Mouse (Mus musculus) ES-Bruce4 (cell line): ENCODE measurements around the gene Zfp109. TPM values are rescaled to one million over a fixed set of nuclear protein-coding genes. Genes with fewer than 3 reads are reported as not detected.

Source experiments
- H3K27ac ChIP-seq: 2 replicates; pipeline ENCODE4 v1.5.1; 2012; ENCODE audit warnings: low read length, inconsistent platforms; ENCODE audit not compliant: insufficient read depth
- H3K27me3 ChIP-seq: 2 replicates; pipeline ENCODE4 v1.6.1; 2012; ENCODE audit warnings: mild to moderate bottlenecking, low read length, inconsistent platforms; ENCODE audit not compliant: control insufficient read depth, poor library complexity, insufficient read depth, severe bottlenecking
- H3K36me3 ChIP-seq: 2 replicates; pipeline ENCODE4 v1.6.1; 2012; ENCODE audit warnings: inconsistent platforms, mild to moderate bottlenecking, low read length, moderate library complexity; ENCODE audit not compliant: control insufficient read depth, poor library complexity, insufficient read depth, severe bottlenecking
- H3K4me1 ChIP-seq: one replicate; pipeline ENCODE4 v1.8.1; 2011; ENCODE audit warnings: low read length; ENCODE audit not compliant: control insufficient read depth, insufficient read depth
- H3K4me3 ChIP-seq: 2 replicates; pipeline ENCODE4 v1.5.1; 2011; ENCODE audit warnings: low read depth, mild to moderate bottlenecking, low read length
- H3K9ac ChIP-seq: 2 replicates; pipeline ENCODE4 v1.6.1; 2012; ENCODE audit warnings: low read depth, mild to moderate bottlenecking, inconsistent platforms; ENCODE audit not compliant: poor library complexity, severe bottlenecking
- H3K9me3 ChIP-seq: replicated peaks from 2 replicates; pipeline ENCODE4 v1.6.1; 2012; ENCODE audit warnings: mild to moderate bottlenecking, low read length, inconsistent platforms; ENCODE audit not compliant: control insufficient read depth, poor library complexity, insufficient read depth, severe bottlenecking
- CTCF ChIP-seq: IDR thresholded peaks from one replicate; pipeline ENCODE4 v1.8.1; 2011; ENCODE audit warnings: low read depth, low read length
- EP300 ChIP-seq: IDR thresholded peaks from 2 replicates; pipeline ENCODE4 v1.6.1; 2011; ENCODE audit warnings: low read depth, low read length; ENCODE audit not compliant: insufficient read depth
- POLR2A ChIP-seq: IDR thresholded peaks from one replicate; pipeline ENCODE4 v1.8.1; 2011; ENCODE audit warnings: low read length; ENCODE audit not compliant: insufficient read depth
- polyA plus RNA-seq: library from polyadenylated mRNA; stranded (reverse); fragments of >200 nt; gene quantifications from 2 replicates; pipeline ENCODE4 v1.2.4, GENCODE M21; 2011; ENCODE audit warnings: low read depth; ENCODE audit not compliant: missing spikeins, insufficient read depth, insufficient read length

The Zfp109 gene
- polyA plus RNA-seq, 1 experiment: 4.5 TPM

DNA sequence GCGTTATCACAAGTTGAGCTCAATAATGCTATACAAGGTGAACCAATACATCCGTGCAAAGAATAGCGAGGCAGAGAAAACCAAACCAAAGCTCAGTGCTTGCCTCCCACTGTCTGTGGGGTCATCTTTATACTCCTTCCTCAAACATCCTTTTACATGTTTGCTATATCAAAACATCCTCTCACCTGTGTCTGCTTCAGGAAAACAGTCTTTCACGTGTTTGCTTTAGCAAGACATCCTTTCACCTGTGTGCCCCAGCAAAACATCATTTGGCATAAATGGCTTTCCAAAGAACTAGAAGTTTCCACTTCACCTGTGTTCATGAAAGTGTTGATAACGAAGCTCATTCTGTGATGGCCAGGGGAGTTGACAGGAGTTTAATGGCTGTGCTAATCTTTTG, 26.0 kb downstream of the Zfp109 start, which contains the start of gene Zfp111:
Zfp111 (minus strand) TSS at position 101 of the 400 bp plus-strand sequence.
- Histone ChIP-seq H3K36me3 (no peaks in the 10 kb centered on the region), H3K9ac (no peak within 1 kb of the TSS), H3K9me3 (no peaks in the 10 kb centered on the region), H3K4me1 (peaks cover 1% of the 10 kb centered on the region), H3K4me3 (no peak within 1 kb of the TSS), H3K27ac (no peak within 1 kb of the TSS), H3K27me3 (peaks cover 1% of the 10 kb centered on the region; the same call in 1 of the 2 replicates)
- TF ChIP-seq EP300 (no peak), POLR2A (no peak), CTCF (no peak)

DNA sequence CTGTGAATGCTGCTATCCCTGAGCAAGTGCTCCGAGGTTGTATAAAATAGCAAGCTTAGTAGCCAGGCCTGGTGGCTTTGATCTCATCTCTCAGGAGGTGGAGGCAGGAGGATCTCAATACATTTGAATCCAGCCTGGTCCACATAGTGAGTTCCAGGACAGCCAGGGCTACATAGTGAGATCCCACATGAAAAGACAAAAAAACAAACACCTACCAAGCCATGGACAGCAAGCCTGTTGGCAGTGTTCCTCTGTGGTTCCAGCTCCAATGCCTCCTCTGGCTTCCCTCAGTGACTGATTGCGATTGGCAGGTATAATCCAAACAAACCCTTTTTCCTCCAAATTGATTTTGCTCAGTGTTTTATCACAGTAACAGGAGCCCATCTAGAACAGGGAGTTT, 27.1 kb downstream of the Zfp109 start:
- Histone ChIP-seq H3K27me3 (peaks cover 1% of the 10 kb centered on the region; the same call in 1 of the 2 replicates), H3K9me3 (no peaks in the 10 kb centered on the region), H3K9ac (no peak overlapping the region), H3K36me3 (no peaks in the 10 kb centered on the region), H3K4me1 (peaks cover 1% of the 10 kb centered on the region), H3K4me3 (no peak overlapping the region), H3K27ac (no peak overlapping the region)
- no peak for TF ChIP-seq POLR2A
- no peak for TF ChIP-seq EP300
- no peak for TF ChIP-seq CTCF

DNA sequence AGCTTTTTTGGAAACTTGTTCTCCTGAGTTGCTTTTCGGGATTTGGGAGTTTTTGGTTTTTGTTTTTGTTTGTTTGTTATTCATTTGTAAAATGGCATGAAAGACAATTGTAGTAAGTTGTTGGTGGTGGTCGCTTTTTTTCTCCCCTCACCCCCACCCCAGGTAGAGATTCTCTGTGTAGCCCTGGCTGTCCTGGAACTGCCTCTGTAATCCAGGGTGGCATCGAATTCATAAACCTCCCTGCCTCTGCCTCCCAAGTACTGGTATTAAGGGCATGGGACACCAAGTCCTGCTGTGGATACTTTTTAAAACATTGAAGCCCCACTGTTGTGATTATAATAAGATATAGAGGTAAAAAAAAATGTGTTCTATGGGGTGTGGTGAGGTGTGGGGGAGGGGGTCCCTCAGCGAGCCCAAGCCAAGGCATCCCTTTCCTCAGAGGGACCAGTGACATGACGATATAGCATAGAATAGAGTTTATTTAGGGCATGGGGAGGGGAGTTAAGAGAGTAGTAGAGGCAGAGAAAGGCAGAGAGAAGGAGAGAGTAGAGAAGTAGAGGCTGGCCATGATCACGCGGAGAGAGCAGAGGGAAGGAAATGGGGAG, 29.0 kb downstream of the Zfp109 start:
- H3K27me3 ChIP-seq: no peaks in the 10 kb centered on the region; the same call in 1 of the 2 replicates
- H3K9ac ChIP-seq: no peak overlapping the region
- no peak overlapping the region for H3K27ac ChIP-seq
- H3K36me3 ChIP-seq: peaks cover 2% of the 10 kb centered on the region; the same call in 1 of the 2 replicates
- H3K4me1 ChIP-seq: peaks cover 1% of the 10 kb centered on the region
- no peaks in the 10 kb centered on the region for H3K9me3 ChIP-seq
- TF ChIP-seq CTCF (no peak), POLR2A (no peak), EP300 (no peak)
- no peak overlapping the region for H3K4me3 ChIP-seq

DNA sequence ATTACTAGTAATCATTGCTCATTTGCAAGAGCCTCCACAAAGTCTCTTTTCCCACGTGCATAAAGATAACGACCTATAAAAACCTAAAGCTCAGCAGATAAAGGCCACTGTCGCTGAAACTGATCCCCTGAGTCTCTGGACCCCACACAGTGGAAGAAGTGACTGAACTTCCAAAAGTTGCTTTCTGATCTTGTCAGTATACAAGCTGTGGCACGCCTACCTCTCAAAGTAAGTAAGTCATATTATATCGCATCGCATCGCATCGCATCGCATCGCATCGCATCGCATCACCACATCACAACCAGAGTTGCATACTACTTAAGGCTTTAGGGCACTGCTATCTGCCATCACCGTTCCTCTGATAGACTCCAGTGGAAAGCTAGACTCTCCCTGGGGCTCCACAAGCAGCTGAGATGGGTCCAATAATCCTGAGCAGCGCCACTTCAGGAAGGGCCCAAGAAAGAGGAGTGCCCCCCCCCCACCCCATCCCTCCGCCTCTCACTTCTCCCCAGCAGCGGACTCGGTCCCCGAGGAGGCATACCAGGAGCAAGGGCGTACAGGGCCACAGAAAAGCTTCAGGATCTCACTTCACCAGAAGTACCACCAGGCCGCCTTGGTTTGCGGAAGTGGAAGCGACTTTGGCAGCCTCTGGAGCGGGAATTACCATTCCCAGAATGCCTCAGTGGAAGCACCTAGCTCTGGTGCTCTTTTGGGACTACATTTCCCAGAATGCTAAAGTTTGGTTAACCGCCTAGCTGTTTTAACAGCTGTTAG, 29.7 kb downstream of the Zfp109 start:
- no peak for TF ChIP-seq CTCF
- TF ChIP-seq POLR2A: no peak
- peaks cover 1% of the 10 kb centered on the region for H3K4me1 ChIP-seq
- no peaks in the 10 kb centered on the region for H3K9me3 ChIP-seq
- peak overlapping the region; percentile 97 for H3K4me3 ChIP-seq
- peak overlapping the region; percentile 82 for H3K9ac ChIP-seq
- H3K27me3 ChIP-seq: no peaks in the 10 kb centered on the region; the same call in 1 of the 2 replicates
- no peak overlapping the region for H3K27ac ChIP-seq
- peaks cover 2% of the 10 kb centered on the region for H3K36me3 ChIP-seq

DNA sequence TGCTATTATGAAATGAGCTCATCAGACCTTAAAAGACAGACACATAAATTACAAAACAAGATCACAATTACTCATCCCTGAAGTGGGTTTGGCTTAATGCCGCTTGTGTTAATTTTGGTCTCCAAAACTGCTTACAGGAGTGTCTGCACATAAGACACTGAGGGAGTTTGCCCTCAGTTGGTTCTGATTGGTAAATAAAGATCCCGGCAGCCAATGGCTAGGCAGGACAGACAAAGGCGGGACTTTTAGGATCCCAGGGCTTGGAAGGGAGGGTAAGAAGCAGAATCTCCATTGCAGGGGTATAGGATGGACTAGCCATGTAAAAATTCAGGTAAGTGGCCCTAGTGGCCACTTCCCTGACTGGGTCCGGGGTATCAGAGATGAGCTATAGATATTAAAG, 40.4 kb downstream of the Zfp109 start:
- Histone ChIP-seq H3K27ac (no peak overlapping the region), H3K4me1 (no peaks in the 10 kb centered on the region), H3K36me3 (peaks cover 27% of the 10 kb centered on the region), H3K4me3 (no peak overlapping the region), H3K27me3 (no peaks in the 10 kb centered on the region), H3K9ac (no peak overlapping the region), H3K9me3 (peaks cover 7% of the 10 kb centered on the region)
- TF ChIP-seq EP300 (no peak), CTCF (no peak), POLR2A (no peak)

DNA sequence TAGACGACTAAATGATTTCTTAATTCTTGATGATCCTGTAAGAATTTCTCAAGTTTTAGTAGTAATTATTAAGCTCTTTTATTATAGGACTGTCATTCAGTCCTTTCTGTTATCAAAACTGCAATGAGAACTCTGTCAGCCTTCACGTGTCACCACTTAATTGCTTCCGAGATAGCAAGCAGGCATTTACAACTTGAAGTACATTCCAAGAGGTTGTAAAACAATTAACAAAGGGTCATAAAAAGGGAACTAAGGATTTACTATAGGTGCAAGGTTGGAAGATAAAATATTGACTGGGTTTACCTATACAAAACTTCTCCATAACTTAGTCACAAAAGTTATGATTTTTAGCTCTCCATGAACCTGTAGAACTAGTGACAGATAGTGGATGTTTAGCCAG, 44.2 kb downstream of the Zfp109 start:
- H3K9me3 ChIP-seq: peaks cover 2% of the 10 kb centered on the region; the same call in 1 of the 2 replicates
- H3K4me3 ChIP-seq: no peak overlapping the region
- TF ChIP-seq CTCF (no peak), EP300 (no peak), POLR2A (no peak)
- no peak overlapping the region for H3K27ac ChIP-seq
- H3K27me3 ChIP-seq: no peaks in the 10 kb centered on the region
- peaks cover 3% of the 10 kb centered on the region for H3K4me1 ChIP-seq
- peaks cover 3% of the 10 kb centered on the region; the same call in 1 of the 2 replicates for H3K36me3 ChIP-seq
- H3K9ac ChIP-seq: no peak overlapping the region
